Mouse (Mus musculus): Measurements from ENCODE around the gene Vps53. TPM values are rescaled to one million over a fixed set of nuclear protein-coding genes. Genes with fewer than 3 reads are reported as not detected.

Vps53 gene
- polyA plus RNA-seq, 2 experiments: 9.4 to 12.7 TPM

GRCm38 (mm10) chr11:76183745-76184144 is 4.3 kb upstream of the Vps53 start:
- H3K4me2 ChIP-seq (ENCODE audit: low read depth): no peak overlapping the region
- ATAC-seq (ENCODE audit: insufficient read depth) (no peak), DNase-seq (ENCODE audit: low read depth in 3 of 3, low spot score in 3 of 3) (no peak)
- H3K27ac ChIP-seq: no peak overlapping the region
- peaks cover under 1 to 5% of the 10 kb centered on the region in 2 experiments for H3K4me1 ChIP-seq (replicated peaks; ENCODE audit: control insufficient read depth in 2 of 2, insufficient read depth in 2 of 2, low read length in 1 of 2)
- H3K36me3 ChIP-seq (replicated peaks; ENCODE audit: control insufficient read depth, insufficient read depth, low read depth): no peaks in the 10 kb centered on the region
- TF ChIP-seq EP300 (IDR thresholded peaks at IDR 0.05; ENCODE audit: low read depth) (no peak), CTCF (IDR thresholded peaks at IDR 0.05; ENCODE audit: low read depth) (no peak)
- 71% methylated on average over 4 of the region's 4 CpGs for WGBS (ENCODE audit: insufficient replicate concordance)
- no peaks in the 10 kb centered on the region for H3K27me3 ChIP-seq (ENCODE audit: control insufficient read depth, insufficient read depth, low read length)
- no peak overlapping the region for H3K4me3 ChIP-seq (ENCODE audit: insufficient read depth in 1 of 2, low read depth in 2 of 2, low read length in 2 of 2)
- H3K9me3 ChIP-seq (ENCODE audit: control insufficient read depth, low read length): no peaks in the 10 kb centered on the region
- H3K9ac ChIP-seq (replicated peaks): no peak overlapping the region

- H3K36me3 ChIP-seq (replicated peaks; ENCODE audit: control insufficient read depth, insufficient read depth, low read depth): no peaks in the 10 kb centered on the region
- TF ChIP-seq EP300 (IDR thresholded peaks at IDR 0.05; ENCODE audit: low read depth) (no peak), CTCF (IDR thresholded peaks at IDR 0.05; ENCODE audit: low read depth) (no peak)
- no peak for DNase-seq (ENCODE audit: low read depth in 3 of 3, low spot score in 3 of 3)
- H3K4me3 ChIP-seq (ENCODE audit: insufficient read depth in 1 of 2, low read depth in 2 of 2, low read length in 2 of 2): peak overlapping the region; percentile 98
- no peak for ATAC-seq (ENCODE audit: insufficient read depth)
- no peaks in the 10 kb centered on the region for H3K27me3 ChIP-seq (ENCODE audit: control insufficient read depth, insufficient read depth, low read length)
- H3K4me1 ChIP-seq (replicated peaks; ENCODE audit: control insufficient read depth in 2 of 2, insufficient read depth in 2 of 2, low read length in 1 of 2): peaks cover 5 to 9% of the 10 kb centered on the region in 2 experiments
- H3K4me2 ChIP-seq (ENCODE audit: low read depth): peak overlapping the region; percentile 92
- no peaks in the 10 kb centered on the region for H3K9me3 ChIP-seq (ENCODE audit: control insufficient read depth, low read length)
- no peak overlapping the region; the same call in 1 of the 2 replicates for H3K27ac ChIP-seq
- WGBS (ENCODE audit: insufficient replicate concordance): 8% methylated on average over 7 of the region's 7 CpGs
- peak overlapping the region; percentile 87 for H3K9ac ChIP-seq (replicated peaks)
These were observed 696 bp upstream of the Vps53 start for GRCm38 (mm10) chr11:76180146-76180540.

- TF ChIP-seq CTCF (IDR thresholded peaks at IDR 0.05; ENCODE audit: low read depth): no peak
- no peak for TF ChIP-seq EP300 (IDR thresholded peaks at IDR 0.05; ENCODE audit: low read depth)
- Histone ChIP-seq H3K9me3 (ENCODE audit: control insufficient read depth, low read length) (no peaks in the 10 kb centered on the region), H3K27me3 (ENCODE audit: control insufficient read depth, insufficient read depth, low read length) (no peaks in the 10 kb centered on the region), H3K36me3 (replicated peaks; ENCODE audit: control insufficient read depth, insufficient read depth, low read depth) (no peaks in the 10 kb centered on the region), H3K4me1 (replicated peaks; ENCODE audit: control insufficient read depth in 2 of 2, insufficient read depth in 2 of 2, low read length in 1 of 2) (peaks cover 5 to 9% of the 10 kb centered on the region in 2 experiments), H3K4me3 (ENCODE audit: insufficient read depth in 1 of 2, low read depth in 2 of 2, low read length in 2 of 2) (peak overlapping the region; percentile 98), H3K27ac (peak overlapping the region; percentile 39), H3K4me2 (ENCODE audit: low read depth) (peak overlapping the region; percentile 92), H3K9ac (replicated peaks) (peak overlapping the region; percentile 87)
- peak; percentile 74 for ATAC-seq (ENCODE audit: insufficient read depth)
- peak in 1 of 3 experiments; percentile 43 for DNase-seq (ENCODE audit: low read depth in 3 of 3, low spot score in 3 of 3)
- WGBS (ENCODE audit: insufficient replicate concordance): 1% methylated on average over 28 of the region's 28 CpGs
These were observed 537 bp downstream of the Vps53 start for GRCm38 (mm10) chr11:76178726-76179494.

- no peak overlapping the region for H3K4me3 ChIP-seq (ENCODE audit: insufficient read depth in 1 of 2, low read depth in 2 of 2, low read length in 2 of 2)
- DNase-seq (ENCODE audit: low read depth in 3 of 3, low spot score in 3 of 3) (no peak), ATAC-seq (ENCODE audit: insufficient read depth) (no peak)
- H3K9ac ChIP-seq (replicated peaks): no peak overlapping the region
- no peaks in the 10 kb centered on the region for H3K9me3 ChIP-seq (ENCODE audit: control insufficient read depth, low read length)
- H3K4me1 ChIP-seq (replicated peaks; ENCODE audit: control insufficient read depth in 2 of 2, insufficient read depth in 2 of 2, low read length in 1 of 2): 0 out of 4 replicates have a peak, but pooled peaks cover 0 to 2% of the 10 kb centered on the region in 2 experiments
- no peaks in the 10 kb centered on the region; the same call in none of the 2 replicates for H3K36me3 ChIP-seq (replicated peaks; ENCODE audit: control insufficient read depth, insufficient read depth, low read depth)
- TF ChIP-seq EP300 (IDR thresholded peaks at IDR 0.05; ENCODE audit: low read depth) (no peak), CTCF (IDR thresholded peaks at IDR 0.05; ENCODE audit: low read depth) (no peak)
- H3K27ac ChIP-seq: no peak overlapping the region
- H3K27me3 ChIP-seq (ENCODE audit: control insufficient read depth, insufficient read depth, low read length): no peaks in the 10 kb centered on the region
- 72% methylated on average over 5 of the region's 5 CpGs for WGBS (ENCODE audit: insufficient replicate concordance)
- H3K4me2 ChIP-seq (ENCODE audit: low read depth): no peak overlapping the region
These were observed 9.2 kb downstream of the Vps53 start for GRCm38 (mm10) chr11:76170207-76170606.

GRCm38 (mm10) chr11:76168976-76169375 is 10.5 kb downstream of the Vps53 start:
- no peak overlapping the region for H3K4me2 ChIP-seq (ENCODE audit: low read depth)
- DNase-seq (ENCODE audit: low read depth in 3 of 3, low spot score in 3 of 3): no peak
- H3K9ac ChIP-seq (replicated peaks): no peak overlapping the region

More at GRCm38 (mm10) chr11:76168976-76169375, 10.5 kb downstream of the Vps53 start:
- 78% methylated on average over 3 of the region's 3 CpGs for WGBS (ENCODE audit: insufficient replicate concordance)
- H3K4me1 ChIP-seq (replicated peaks; ENCODE audit: control insufficient read depth in 2 of 2, insufficient read depth in 2 of 2, low read length in 1 of 2): 0 out of 4 replicates have a peak, but pooled peaks cover 0 to 2% of the 10 kb centered on the region in 2 experiments
- H3K4me3 ChIP-seq (ENCODE audit: insufficient read depth in 1 of 2, low read depth in 2 of 2, low read length in 2 of 2): no peak overlapping the region
- H3K9me3 ChIP-seq (ENCODE audit: control insufficient read depth, low read length): no peaks in the 10 kb centered on the region
- no peaks in the 10 kb centered on the region; the same call in none of the 2 replicates for H3K36me3 ChIP-seq (replicated peaks; ENCODE audit: control insufficient read depth, insufficient read depth, low read depth)
- TF ChIP-seq EP300 (IDR thresholded peaks at IDR 0.05; ENCODE audit: low read depth) (no peak), CTCF (IDR thresholded peaks at IDR 0.05; ENCODE audit: low read depth) (no peak)
- ATAC-seq (ENCODE audit: insufficient read depth): no peak
- H3K27ac ChIP-seq: no peak overlapping the region
- H3K27me3 ChIP-seq (ENCODE audit: control insufficient read depth, insufficient read depth, low read length): no peaks in the 10 kb centered on the region

Data from liver, embryonic 14.5 days (tissue).